Mouse (Mus musculus) kidney, postnatal 0 days (tissue): ENCODE data around the gene Phactr2. TPM values are rescaled to one million over a fixed set of nuclear protein-coding genes. Genes with fewer than 3 reads are reported as not detected.
"Not testable (repeated sequence)": the region's sequence is repeated elsewhere in the genome, so short reads cannot be mapped to it uniquely, and the experiment has no call there.

Experiments used
- ATAC-seq: fragments of 200-750 bp; cut with Nextera tagmentation; replicated peaks from 2 replicates; pipeline ENCODE4 v1.8.0; 2017; ENCODE audit warnings: low read depth, moderate number of reproducible peaks, moderate TSS enrichment, moderate library complexity; ENCODE audit not compliant: low FRiP score
- DNase-seq: peaks from one replicate; pipeline ENCODE4 v3.0.0-alpha.2; 2016; ENCODE audit warnings: low spot score
- H3K27ac ChIP-seq: fragments of 300-500 bp; sonication (generic); 2 replicates; pipeline ENCODE4 v1.5.1; 2014; ENCODE audit warnings: mild to moderate bottlenecking
- H3K27me3 ChIP-seq: fragments of 300-500 bp; sonication (generic); 2 replicates; pipeline ENCODE4 v1.6.1; 2014; ENCODE audit warnings: low read length, mixed read lengths; ENCODE audit not compliant: insufficient read depth
- H3K36me3 ChIP-seq: fragments of 300-500 bp; sonication (generic); 2 replicates; pipeline ENCODE4 v1.6.1; 2014; ENCODE audit warnings: low read length, mixed read lengths; ENCODE audit not compliant: insufficient read depth
- H3K4me1 ChIP-seq: fragments of 300-500 bp; sonication (generic); replicated peaks from 2 replicates; pipeline ENCODE4 v1.6.1; 2014; ENCODE audit warnings: antibody characterized with exemption, low read length, mixed read lengths; ENCODE audit not compliant: insufficient read depth
- H3K4me2 ChIP-seq: fragments of 300-500 bp; sonication (generic); 2 replicates; pipeline ENCODE4 v1.6.1; 2014; ENCODE audit warnings: mild to moderate bottlenecking, low read length, moderate library complexity, mixed read lengths
- H3K4me3 ChIP-seq: fragments of 300-500 bp; sonication (generic); replicated peaks from 2 replicates; pipeline ENCODE4 v1.5.1; 2014; ENCODE audit warnings: low read depth, low read length
- H3K9ac ChIP-seq: fragments of 300-500 bp; sonication (generic); 2 replicates; pipeline ENCODE4 v1.6.1; 2014; ENCODE audit warnings: low read depth, low read length
- H3K9me3 ChIP-seq: fragments of 300-500 bp; sonication (generic); replicated peaks from 2 replicates; pipeline ENCODE4 v1.6.1; 2016; ENCODE audit warnings: low read length, inconsistent platforms, mixed read lengths
- CTCF ChIP-seq: IDR thresholded peaks from 2 replicates; pipeline ENCODE4 v1.5.1; 2016; ENCODE audit warnings: antibody characterized with exemption, low read depth, mild to moderate bottlenecking, moderate library complexity
- WGBS: fragments of 180-500 bp; shearing (Covaris S2); extraction: QIAGEN DNeasy Blood & Tissue Kit; methylation state at CpG from one replicate; pipeline ENCODE4 v1.1.7; 2014; 5-methylcytosine and 5-hydroxymethylcytosine counted together
- polyA plus RNA-seq: library from polyadenylated mRNA; unstranded; fragments of >200 nt; fragmentation: Nextera tagmentation; extraction: Ambion mirVana; gene quantifications from 2 replicates; pipeline ENCODE4 v1.2.1, GENCODE M21; 2015

The Phactr2 gene
- polyA plus RNA-seq, 1 experiment from 2014 or later = 26.4 TPM

DNA sequence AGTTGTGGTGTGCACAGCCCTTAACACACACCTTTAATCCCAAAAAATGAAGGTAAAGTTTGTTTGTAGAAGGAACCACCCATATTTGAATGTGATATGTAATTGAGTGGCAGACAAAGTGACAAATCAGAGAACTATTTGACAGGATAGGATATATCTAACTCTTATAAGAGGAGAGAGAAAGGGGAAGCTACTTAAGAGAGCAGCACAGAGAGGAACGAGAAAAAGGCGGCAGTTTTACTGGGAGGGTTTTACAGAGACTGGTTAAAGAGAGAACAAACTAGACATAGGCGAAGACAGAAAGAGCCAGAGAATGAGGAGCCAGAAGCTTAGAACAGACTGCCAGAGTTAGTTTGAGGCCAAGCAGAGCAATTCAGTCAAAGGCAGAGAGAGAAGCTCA is 273.4 kb downstream of the Phactr2 start:
- no peaks in the 10 kb centered on the region for H3K36me3 ChIP-seq
- no peak for TF ChIP-seq CTCF
- H3K4me3 ChIP-seq = no peak overlapping the region
- H3K27me3 ChIP-seq = no peaks in the 10 kb centered on the region
- H3K27ac ChIP-seq = no peak overlapping the region
- no peak overlapping the region for H3K4me2 ChIP-seq
- 97% methylated on average over 3 of the region's 3 CpGs for WGBS
- DNase-seq (no peak), ATAC-seq (no peak)
- no peak overlapping the region for H3K9ac ChIP-seq
- H3K4me1 ChIP-seq = no peaks in the 10 kb centered on the region
- no peaks in the 10 kb centered on the region for H3K9me3 ChIP-seq

DNA sequence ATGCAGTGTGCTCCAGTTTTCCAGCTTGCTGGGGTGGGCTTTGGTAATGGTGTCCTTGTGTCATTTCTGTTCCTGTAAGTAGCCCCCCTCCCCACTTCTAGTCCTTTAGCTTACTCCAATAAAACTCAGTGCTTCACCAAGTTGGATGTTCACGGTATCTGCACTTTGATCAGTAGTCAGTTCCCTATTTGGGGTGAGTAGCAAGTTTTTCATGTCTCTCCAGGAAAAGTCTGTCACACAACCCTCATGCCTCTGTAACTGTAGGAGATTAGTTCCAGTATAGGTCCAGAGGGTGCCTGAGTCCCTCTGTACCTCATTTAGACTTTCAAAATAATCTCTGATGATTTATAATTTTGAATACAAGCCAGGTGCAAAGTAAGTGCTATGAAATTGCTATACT is 275.0 kb downstream of the Phactr2 start:
- no peak overlapping the region for H3K4me2 ChIP-seq
- H3K9me3 ChIP-seq = no peaks in the 10 kb centered on the region
- H3K27ac ChIP-seq = no peak overlapping the region
- no peak for TF ChIP-seq CTCF
- H3K36me3 ChIP-seq = no peaks in the 10 kb centered on the region
- H3K9ac ChIP-seq = no peak overlapping the region
- no peak for DNase-seq
- H3K4me1 ChIP-seq = no peaks in the 10 kb centered on the region
- no peaks in the 10 kb centered on the region for H3K27me3 ChIP-seq
- H3K4me3 ChIP-seq = no peak overlapping the region
- ATAC-seq = no peak
- WGBS = 94% methylated on average over 1 of the region's 1 CpGs

DNA sequence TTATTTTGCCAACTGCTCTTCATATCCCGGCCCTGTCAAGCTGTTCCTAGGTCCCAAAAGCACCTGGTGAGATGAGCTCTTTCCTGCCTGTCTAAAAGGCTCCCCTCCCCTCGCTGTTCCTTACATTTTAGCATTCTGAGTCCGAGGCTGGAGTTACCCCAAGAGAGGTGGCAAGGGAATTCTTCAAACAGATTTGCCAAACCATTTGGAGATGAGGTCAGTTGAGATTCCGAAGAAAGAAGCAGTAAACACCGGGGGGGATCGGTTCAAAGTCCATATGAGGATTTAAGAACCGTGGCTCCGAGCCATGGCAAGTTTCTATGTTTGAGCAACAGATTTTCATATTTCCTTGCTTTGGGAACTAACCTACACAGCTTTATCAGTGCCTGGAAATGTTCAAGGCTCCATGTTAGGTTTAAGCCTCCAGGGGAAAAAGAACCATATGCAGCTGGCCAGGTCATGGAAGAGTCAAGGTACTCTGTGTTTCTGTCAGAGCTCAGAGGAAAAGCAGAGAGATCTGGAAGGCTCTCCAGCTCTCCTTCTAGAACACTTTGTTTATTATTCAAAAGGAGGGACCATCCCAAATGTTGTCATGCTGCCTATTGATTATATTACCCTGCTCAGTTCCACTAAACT is 277.2 kb downstream of the Phactr2 start:
- ATAC-seq (no peak), DNase-seq (no peak)
- no peak overlapping the region for H3K4me2 ChIP-seq
- no peaks in the 10 kb centered on the region for H3K9me3 ChIP-seq
- H3K27ac ChIP-seq = no peak overlapping the region
- H3K4me3 ChIP-seq = no peak overlapping the region
- H3K36me3 ChIP-seq = no peaks in the 10 kb centered on the region
- H3K9ac ChIP-seq = no peak overlapping the region
- H3K4me1 ChIP-seq = no peaks in the 10 kb centered on the region; the same call in 1 of the 2 replicates
- H3K27me3 ChIP-seq = no peaks in the 10 kb centered on the region
- WGBS = 69% methylated on average over 8 of the region's 8 CpGs
- TF ChIP-seq CTCF = no peak

DNA sequence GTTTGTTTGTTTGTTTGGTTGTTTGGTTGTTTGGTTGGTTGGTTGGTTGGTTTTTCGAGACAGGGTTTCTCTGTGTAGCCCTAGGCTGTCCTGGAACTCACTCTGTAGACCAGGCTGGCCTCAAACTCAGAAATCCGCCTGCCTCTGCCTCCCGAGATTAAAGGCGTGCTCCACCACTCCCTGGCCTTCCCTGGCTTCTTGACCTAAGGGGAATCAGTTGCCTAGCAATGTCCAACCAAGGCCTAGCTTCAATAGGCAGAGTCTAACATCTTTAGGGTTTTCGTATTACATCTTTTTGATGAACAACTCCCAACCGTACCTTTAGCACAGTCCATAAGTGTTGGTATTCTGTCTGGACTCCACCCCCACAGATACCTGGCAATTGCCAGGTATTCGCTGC is 280.7 kb downstream of the Phactr2 start:
- not testable (repeated sequence) for H3K27ac ChIP-seq, H3K4me1 ChIP-seq, H3K27me3 ChIP-seq, H3K9me3 ChIP-seq, ATAC-seq, H3K9ac ChIP-seq, DNase-seq
- Histone ChIP-seq H3K4me3 (peak overlapping the region; percentile 95), H3K36me3 (peaks cover 14% of the 10 kb centered on the region; the same call in 1 of the 2 replicates), H3K4me2 (peak overlapping the region; percentile 87)
- 90% methylated on average over 7 of the region's 7 CpGs for WGBS

DNA sequence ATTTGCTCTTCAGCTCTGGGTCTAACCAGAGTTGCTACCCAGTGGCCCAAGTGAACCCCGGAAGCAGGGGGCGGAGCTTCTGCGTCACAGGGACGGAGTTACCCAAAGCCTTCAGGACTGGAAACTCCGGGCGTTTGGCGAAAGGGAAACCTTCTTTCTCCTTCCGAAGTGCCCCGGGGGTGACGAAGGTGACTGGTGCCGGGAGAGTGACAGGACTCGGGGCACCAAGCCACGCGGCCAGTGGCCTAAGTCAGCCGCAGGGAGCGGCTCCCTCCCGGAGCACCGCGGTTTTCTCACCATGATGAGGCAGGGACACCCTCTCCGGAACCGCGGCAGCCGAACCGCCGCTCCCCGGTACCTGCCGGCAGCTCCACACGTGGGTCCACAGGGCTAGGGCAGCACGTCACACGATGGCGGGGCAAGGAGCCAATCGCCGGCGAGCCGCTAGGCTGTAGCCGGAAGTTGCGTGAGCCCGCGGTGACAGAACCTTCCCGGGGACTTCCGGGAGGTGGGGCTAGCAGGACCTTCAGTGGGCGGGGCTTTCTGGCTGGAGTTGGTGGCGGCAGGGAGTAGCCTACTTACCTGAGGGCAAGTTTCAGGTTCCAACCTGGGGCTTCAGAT is 281.4 kb downstream of the Phactr2 start, which contains the start of gene Ltv1:
Gene Ltv1 (minus strand): TSS at position 438 of the 621 bp plus-strand sequence.
- Histone ChIP-seq H3K27ac (peak within 1 kb of the TSS; percentile 89), H3K9ac (peak within 1 kb of the TSS; percentile 87), H3K27me3 (no peaks in the 10 kb centered on the region), H3K4me1 (no peaks in the 10 kb centered on the region; the same call in 1 of the 2 replicates), H3K9me3 (no peaks in the 10 kb centered on the region), H3K4me3 (peak within 1 kb of the TSS; percentile 95), H3K36me3 (peaks cover 15% of the 10 kb centered on the region), H3K4me2 (peak within 1 kb of the TSS; percentile 87)
- ATAC-seq (peak; percentile 100), DNase-seq (peak; percentile 98)
- TF ChIP-seq CTCF = no peak
- WGBS = under 1% methylated on average over 43 of the region's 43 CpGs

DNA sequence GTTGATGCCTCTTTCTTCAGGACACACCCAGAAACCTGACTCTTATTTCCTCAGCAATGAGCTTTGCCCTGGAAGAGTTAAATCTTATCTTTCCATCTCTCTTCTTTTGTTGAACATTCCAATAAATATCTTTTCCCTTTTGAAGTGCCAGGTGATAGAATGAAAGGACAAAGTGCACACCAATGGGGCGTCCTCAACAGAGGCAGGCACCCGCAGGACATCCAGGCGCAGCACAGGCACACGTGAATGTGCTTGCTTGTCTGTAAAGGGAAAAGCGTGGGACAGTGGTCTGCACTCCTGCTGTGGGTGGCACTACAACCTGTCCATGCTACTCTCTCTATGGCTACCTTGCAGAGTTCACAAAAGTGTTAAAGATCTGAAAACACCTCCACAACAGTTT is 284.3 kb downstream of the Phactr2 start:
- ATAC-seq = no peak
- H3K4me2 ChIP-seq = no peak overlapping the region
- H3K9ac ChIP-seq = no peak overlapping the region
- H3K9me3 ChIP-seq = no peaks in the 10 kb centered on the region
- no peaks in the 10 kb centered on the region; the same call in 1 of the 2 replicates for H3K4me1 ChIP-seq
- no peak overlapping the region for H3K4me3 ChIP-seq
- H3K27ac ChIP-seq = no peak overlapping the region
- 74% methylated on average over 5 of the region's 5 CpGs for WGBS
- DNase-seq = no peak
- H3K27me3 ChIP-seq = no peaks in the 10 kb centered on the region
- peaks cover 25% of the 10 kb centered on the region for H3K36me3 ChIP-seq
- no peak for TF ChIP-seq CTCF
